Mouse (Mus musculus): Measurements from ENCODE around the gene Clcf1.
"Not testable (repeated sequence)": the region's sequence is repeated elsewhere in the genome, so short reads cannot be mapped to it uniquely, and the experiment has no call there.

Clcf1 gene

GRCm38 (mm10) chr19:4247010-4247409 is 33.0 kb downstream of the Clcf1 start:
- DNase-seq (ENCODE audit: low read depth, low spot score): peak; percentile 63

- not testable (repeated sequence) for DNase-seq (ENCODE audit: low read depth, low spot score)
Observed at GRCm38 (mm10) chr19:4248683-4249082, 34.6 kb downstream of the Clcf1 start.

GRCm38 (mm10) chr19:4254230-4254629 is 40.2 kb downstream of the Clcf1 start:
- no peak for DNase-seq (ENCODE audit: low read depth, low spot score)

- DNase-seq (ENCODE audit: low read depth, low spot score): no peak
Observed at GRCm38 (mm10) chr19:4255583-4256162, 41.6 kb downstream of the Clcf1 start.

- DNase-seq (ENCODE audit: low read depth, low spot score): peak; percentile 99
Observed at GRCm38 (mm10) chr19:4257216-4257896, 43.3 kb downstream of the Clcf1 start.

GRCm38 (mm10) chr19:4257897-4258252 is 43.8 kb downstream of the Clcf1 start:
- DNase-seq (ENCODE audit: low read depth, low spot score): no peak

- peak; percentile 56 for DNase-seq (ENCODE audit: low read depth, low spot score)
Observed at GRCm38 (mm10) chr19:4261038-4261698, 47.1 kb downstream of the Clcf1 start.

GRCm38 (mm10) chr19:4262756-4263155 is 48.7 kb downstream of the Clcf1 start:
- DNase-seq (ENCODE audit: low read depth, low spot score): no peak

- DNase-seq (ENCODE audit: low read depth, low spot score): no peak
Observed at GRCm38 (mm10) chr19:4263702-4264101, 49.7 kb downstream of the Clcf1 start.

GRCm38 (mm10) chr19:4264171-4264780 is 50.2 kb downstream of the Clcf1 start:
- peak; percentile 89 for DNase-seq (ENCODE audit: low read depth, low spot score)

- DNase-seq (ENCODE audit: low read depth, low spot score): no peak
Observed at GRCm38 (mm10) chr19:4265956-4266355, 51.9 kb downstream of the Clcf1 start.

GRCm38 (mm10) chr19:4268566-4269361 is 54.7 kb downstream of the Clcf1 start, which contains the start of gene Ssh3:
Gene Ssh3, minus strand, starts transcription at chr19:4269180.
- no peak for DNase-seq (ENCODE audit: low read depth, low spot score)

GRCm38 (mm10) chr19:4270187-4270586 is 56.1 kb downstream of the Clcf1 start:
- DNase-seq (ENCODE audit: low read depth, low spot score): no peak

- DNase-seq (ENCODE audit: low read depth, low spot score): no peak
Observed at GRCm38 (mm10) chr19:4270972-4271371, 56.9 kb downstream of the Clcf1 start.
